Mouse (Mus musculus): ENCODE measurements at regions not wholly inside any gene's neighbourhood (a gene's known extent, or its start where the extent isn't known, plus 50 kb on each side); places are given as distances from the start of the nearest gene placed in this dataset.

DNA sequence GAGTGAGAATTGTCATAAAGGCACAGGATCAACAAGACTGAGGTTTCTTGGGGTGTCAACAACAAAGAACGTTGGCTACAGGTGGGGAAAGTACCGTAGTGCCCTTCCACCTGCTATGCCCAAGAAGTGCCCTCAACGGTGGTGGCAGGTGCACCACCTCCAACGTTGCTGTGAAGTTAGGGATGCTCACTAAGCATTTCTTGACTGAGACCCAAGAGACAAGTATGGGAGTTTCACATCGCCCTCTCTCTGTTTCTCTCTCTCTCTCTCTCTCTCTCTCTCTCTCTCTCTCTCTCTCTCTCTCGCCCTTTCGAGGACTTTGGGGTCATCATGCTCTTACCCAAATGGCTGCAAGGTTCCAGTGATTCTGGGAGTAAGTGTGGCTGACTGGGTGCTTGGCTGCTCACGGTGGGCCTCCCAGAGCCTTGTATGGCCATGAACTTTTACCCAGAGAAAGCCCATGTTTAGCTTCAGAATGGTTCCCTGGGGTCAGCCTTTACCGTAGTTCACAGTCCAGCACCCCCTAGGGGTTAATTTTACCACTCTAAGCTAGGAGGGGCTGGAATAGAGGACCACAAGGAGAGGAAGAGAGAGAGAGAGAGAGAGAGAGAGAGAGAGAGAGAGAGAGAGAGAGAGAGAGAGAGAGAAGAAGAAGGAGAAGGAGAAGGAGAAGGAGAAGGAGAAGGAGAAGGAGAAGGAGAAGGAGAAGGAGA lies 113.2 kb upstream of the Ccnd2 start:
- TF ChIP-seq POLR2A (IDR thresholded peaks at IDR 0.05; ENCODE audit: low read depth, low read length): no peak
- TF ChIP-seq CTCF (IDR thresholded peaks at IDR 0.05; ENCODE audit: extremely low read depth, insufficient read length, insufficient replicate concordance, low read depth, low read length): no peak

All from small intestine, adult 2 months (tissue).